Mouse (Mus musculus): ENCODE measurements at regions not wholly inside any gene's neighbourhood (a gene's known extent, or its start where the extent isn't known, plus 50 kb on each side); places are given as distances from the start of the nearest gene placed in this dataset.

DNA sequence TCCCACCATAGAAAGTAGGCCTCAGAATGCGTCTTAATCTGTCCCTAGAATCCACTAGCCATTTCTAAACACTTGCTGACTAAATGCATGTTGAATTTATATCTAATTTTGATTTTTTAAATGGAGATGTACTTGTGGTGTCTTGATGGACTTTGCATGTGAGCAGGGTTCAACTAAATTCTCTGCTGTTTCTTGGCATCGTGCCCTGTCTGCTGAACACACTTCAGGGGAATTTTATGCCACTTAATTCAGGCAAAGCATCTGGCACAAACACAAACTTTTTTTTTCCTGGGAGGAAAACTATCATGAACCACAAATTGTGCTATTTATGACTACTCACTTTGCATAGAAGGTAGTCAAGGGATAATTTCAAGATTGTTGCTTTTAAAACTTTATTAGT lies 87.7 kb downstream of the Stc2 start:
- DNase-seq, result no peak

DNA sequence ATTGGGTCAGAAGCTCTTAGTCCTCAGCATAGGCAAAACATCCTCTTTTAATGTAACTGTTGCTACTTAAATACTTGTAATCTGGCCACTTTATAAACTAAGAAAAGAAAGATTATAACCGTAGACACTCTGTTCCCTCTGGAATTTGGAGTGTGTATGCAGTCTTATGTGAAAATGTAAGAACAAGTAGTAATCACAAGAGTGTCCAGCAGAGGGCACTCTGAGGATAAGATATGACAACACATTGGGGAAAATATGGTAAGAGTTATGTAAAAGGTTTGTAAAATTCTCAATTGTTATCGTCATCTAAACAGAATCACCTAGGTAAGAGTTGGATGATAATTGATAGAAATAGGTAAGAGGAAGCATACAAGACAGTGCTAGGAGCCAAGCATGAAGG lies 66.2 kb upstream of the Gm17332 start:
- DNase-seq, result peak; percentile 52

All from liver (tissue).